8 mouse cellular contexts compared by ENCODE assay signal in the genomic region with DNA sequence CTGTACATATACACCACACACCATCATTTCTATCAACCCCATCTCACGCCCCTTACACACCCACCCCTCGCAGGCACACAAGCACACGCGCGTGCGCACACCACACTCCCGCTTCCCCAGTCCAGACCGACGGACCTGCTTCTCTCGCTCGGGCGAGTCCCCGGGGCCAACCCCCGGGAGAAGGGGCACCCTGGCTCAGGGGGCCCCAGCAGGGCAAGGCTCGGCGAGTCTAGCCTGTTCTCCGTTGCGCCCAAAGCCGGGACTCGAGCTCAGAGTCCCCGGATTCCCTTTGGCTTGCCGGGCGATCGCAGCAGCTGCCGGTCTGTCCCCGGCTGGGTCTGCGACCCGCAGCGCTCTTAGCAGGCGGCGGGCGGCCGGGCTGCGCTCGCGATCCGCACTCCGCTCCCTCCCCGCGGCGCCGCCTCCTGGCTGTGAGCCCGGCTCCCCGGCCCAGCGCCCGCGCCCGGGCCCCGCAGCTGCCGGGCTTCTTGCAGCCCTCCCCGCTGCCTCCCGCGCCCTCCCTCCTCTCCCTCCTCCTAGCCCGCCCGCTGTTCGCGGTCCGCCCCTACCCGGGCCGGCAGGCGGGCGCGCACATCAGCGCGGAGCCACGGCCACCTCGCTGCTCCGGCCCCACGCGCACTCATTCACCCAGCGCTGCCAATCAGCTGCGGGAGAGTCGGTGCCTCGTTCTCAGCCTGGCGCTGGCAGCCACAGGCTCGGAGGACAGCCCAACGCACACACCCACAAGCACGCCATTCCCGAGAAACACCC. TPM values are rescaled to one million over a fixed set of nuclear protein-coding genes. Genes with fewer than 3 reads are reported as not detected.
A peak's percentile ranks its signal among the peaks of the same experiment; 100 is the strongest.
DNase-seq lines count a peak whose midpoint lies in the region; ATAC-seq and TF ChIP-seq lines count a peak whose summit lies in the region.

Prrt4 (minus strand) TSS at position 697 of the 771 bp plus-strand sequence.

- H3K4me3 ChIP-seq in cerebellum, adult 2 months (replicated peaks; ENCODE audit: insufficient read depth, low read depth, low read length), result peak within 1 kb of the TSS; percentile 48
- peak within 1 kb of the TSS; percentile 74 for H3K4me3 ChIP-seq in hindbrain, embryonic 10.5 days
- peak within 1 kb of the TSS; percentile 55 for H3K4me3 ChIP-seq in lung, embryonic 15.5 days

- ATAC-seq in frontal cortex, adult (ENCODE audit: low TSS enrichment), result peak; percentile 90
- peak; percentile 74 for ATAC-seq in lung, embryonic 15.5 days (ENCODE audit: borderline replicate concordance, extremely low read depth, low FRiP score, low TSS enrichment)

- H3K27ac ChIP-seq in cerebellum, adult 2 months (ENCODE audit: insufficient read depth, low read length), result no peak within 1 kb of the TSS
- peak within 1 kb of the TSS; percentile 89 for H3K27ac ChIP-seq in hindbrain, embryonic 10.5 days
- H3K27ac ChIP-seq in lung, embryonic 15.5 days, result no peak within 1 kb of the TSS

- peak within 1 kb of the TSS; percentile 99 for H3K4me2 ChIP-seq in lung, embryonic 15.5 days

- no peaks in the 10 kb centered on the region for H3K36me3 ChIP-seq in hindbrain, embryonic 10.5 days
- H3K36me3 ChIP-seq in lung, embryonic 15.5 days, result no peaks in the 10 kb centered on the region

- no peak for TF ChIP-seq POLR2A in cerebellum, adult 2 months (IDR thresholded peaks at IDR 0.05; ENCODE audit: borderline replicate concordance, insufficient read depth, low read length)

- peak; percentile 50 for DNase-seq in NIH3T3 (ENCODE audit: low read depth)
- peak; percentile 65 to 66 for DNase-seq in cerebellum, adult 2 months
- peak; percentile 69 for DNase-seq in hindbrain, embryonic 10.5 days (ENCODE audit: low spot score)
- DNase-seq in layer of hippocampus, adult 9-11 months, result peak; percentile 80
- peak; percentile 66 for DNase-seq in retina, embryonic 14.5 days (ENCODE audit: low spot score)
- no peak for DNase-seq in spleen, postnatal 4 days (ENCODE audit: low spot score in 2 of 2)

- no peaks in the 10 kb centered on the region for H3K9me3 ChIP-seq in hindbrain, embryonic 10.5 days
- H3K9me3 ChIP-seq in lung, embryonic 15.5 days, result no peaks in the 10 kb centered on the region

- no peaks in the 10 kb centered on the region for H3K27me3 ChIP-seq in cerebellum, adult 2 months (ENCODE audit: control insufficient read depth, insufficient read depth, low read length)
- H3K27me3 ChIP-seq in hindbrain, embryonic 10.5 days (ENCODE audit: insufficient read depth, poor library complexity, severe bottlenecking), result peaks cover 90% of the 10 kb centered on the region
- peaks cover 74% of the 10 kb centered on the region for H3K27me3 ChIP-seq in lung, embryonic 15.5 days

- peak within 1 kb of the TSS; percentile 41 for H3K9ac ChIP-seq in lung, embryonic 15.5 days

- TF ChIP-seq CTCF in cerebellum, adult 2 months (IDR thresholded peaks at IDR 0.05; ENCODE audit: borderline replicate concordance, insufficient read depth, low read depth, low read length), result no peak

- H3K4me1 ChIP-seq in cerebellum, adult 2 months (ENCODE audit: control insufficient read depth, insufficient read depth, low read length), result no peaks in the 10 kb centered on the region
- H3K4me1 ChIP-seq in hindbrain, embryonic 10.5 days (replicated peaks), result peaks cover 29% of the 10 kb centered on the region
- peaks cover 9% of the 10 kb centered on the region; the same call in 1 of the 2 replicates for H3K4me1 ChIP-seq in lung, embryonic 15.5 days

- whole genome bisulfite sequencing in cerebellum, adult 2 months, result 1% methylated on average over 77 of the region's 79 CpGs
- WGBS in hindbrain, embryonic 10.5 days, result under 1% methylated on average over 79 of the region's 79 CpGs
- under 1% methylated on average over 75 of the region's 79 CpGs for WGBS in lung, embryonic 15.5 days

RNA-seq across cellular contexts. Expression of gene Prrt4, which starts in this region (rescaled TPM):
- 5.4 and 5.5 TPM in 2 replicates for polyA plus RNA-seq in cerebellum, adult 2 months (2012; rRNA removed)
- 1.1 and 1.6 TPM in 2 replicates for polyA plus RNA-seq in hindbrain, embryonic 10.5 days (2016; fragmentation: Nextera tagmentation; extraction: Ambion mirVana)
- 0.78 and 0.87 TPM in 2 replicates for polyA plus RNA-seq in lung, embryonic 15.5 days (2015; fragmentation: Nextera tagmentation; extraction: Ambion mirVana)

Comparison
In these comparisons a context has a peak if more than half of its experiments do, and no peak if none do; other contexts are left out.
1. Peak in ATAC-seq, H3K4me3 ChIP-seq, H3K9ac ChIP-seq and H3K4me2 ChIP-seq in lung, embryonic 15.5 days; RNA of the gene not detected or under 1 TPM.
2. DNase-seq: peak in NIH3T3 (single experiment), cerebellum, adult 2 months (2 of 2), hindbrain, embryonic 10.5 days (single experiment), layer of hippocampus, adult 9-11 months (single experiment) and retina, embryonic 14.5 days (single experiment); none in spleen, postnatal 4 days (0 of 2).
3. Peak in every context shown above with its lines, with median percentiles within 50 percentile points of each other: H3K4me3 ChIP-seq.